Comparison of ENCODE assay signal across 8 mouse cellular contexts in genomic region chr17:13659103-13659502, GRCm38 (mm10).
DNase-seq lines count a peak whose midpoint lies in the region; ATAC-seq and TF ChIP-seq lines count a peak whose summit lies in the region.

No protein-coding gene starts in this region.

- H3K36me3 ChIP-seq in ES-Bruce4 (ENCODE audit: control insufficient read depth, insufficient read depth, low read length, poor library complexity, severe bottlenecking), result no peaks in the 10 kb centered on the region
- H3K36me3 ChIP-seq in limb, embryonic 14.5 days (ENCODE audit: control insufficient read depth, insufficient read depth, low read length), result no peaks in the 10 kb centered on the region
- no peaks in the 10 kb centered on the region for H3K36me3 ChIP-seq in neural tube, embryonic 14.5 days (ENCODE audit: control insufficient read depth, insufficient read depth, low read length)

- H3K9me3 ChIP-seq in ES-Bruce4 (replicated peaks; ENCODE audit: control insufficient read depth, insufficient read depth, low read length, poor library complexity, severe bottlenecking), result 0 out of 2 replicates have a peak, but pooled peaks cover 7% of the 10 kb centered on the region
- H3K9me3 ChIP-seq in limb, embryonic 14.5 days (ENCODE audit: control insufficient read depth, low read length), result no peaks in the 10 kb centered on the region
- no peaks in the 10 kb centered on the region for H3K9me3 ChIP-seq in neural tube, embryonic 14.5 days (ENCODE audit: control insufficient read depth, low read length)

- H3K4me2 ChIP-seq in limb, embryonic 14.5 days (replicated peaks; ENCODE audit: low read depth, low read length, severe bottlenecking), result no peak overlapping the region
- no peak overlapping the region for H3K4me2 ChIP-seq in neural tube, embryonic 14.5 days (ENCODE audit: low read depth, low read length)

- H3K4me3 ChIP-seq in ES-Bruce4 (ENCODE audit: low read depth, low read length), result peak overlapping the region; percentile 37
- no peak overlapping the region for H3K4me3 ChIP-seq in limb, embryonic 14.5 days (replicated peaks; ENCODE audit: low read length)
- no peak overlapping the region for H3K4me3 ChIP-seq in neural tube, embryonic 14.5 days (ENCODE audit: low read depth, low read length)

- ATAC-seq in limb, embryonic 14.5 days (ENCODE audit: low FRiP score, low read depth), result peak; percentile 13; the same call in 1 of the 2 replicates
- ATAC-seq in neural tube, embryonic 14.5 days (ENCODE audit: low read depth), result no peak

- no peak for TF ChIP-seq CTCF in ES-Bruce4 (IDR thresholded peaks at IDR 0.05; ENCODE audit: low read depth, low read length)

- no peaks in the 10 kb centered on the region for H3K27me3 ChIP-seq in ES-Bruce4 (ENCODE audit: control insufficient read depth, insufficient read depth, low read length, poor library complexity, severe bottlenecking)
- no peaks in the 10 kb centered on the region for H3K27me3 ChIP-seq in limb, embryonic 14.5 days (ENCODE audit: control insufficient read depth, insufficient read depth, low read length)
- H3K27me3 ChIP-seq in neural tube, embryonic 14.5 days (ENCODE audit: control insufficient read depth, insufficient read depth, low read length), result no peaks in the 10 kb centered on the region

- peak; percentile 45 for TF ChIP-seq POLR2A in ES-Bruce4 (IDR thresholded peaks at IDR 0.05; ENCODE audit: insufficient read depth, low read length)
- TF ChIP-seq POLR2A in limb, embryonic 14.5 days (IDR thresholded peaks at IDR 0.05; ENCODE audit: borderline replicate concordance, extremely low read depth, insufficient read depth, insufficient read length), result no peak

- H3K9ac ChIP-seq in ES-Bruce4 (ENCODE audit: low read depth, poor library complexity, severe bottlenecking), result peak overlapping the region; percentile 47
- H3K9ac ChIP-seq in limb, embryonic 14.5 days (ENCODE audit: low read depth, low read length, severe bottlenecking), result no peak overlapping the region
- H3K9ac ChIP-seq in neural tube, embryonic 14.5 days (replicated peaks; ENCODE audit: low read depth, low read length), result no peak overlapping the region

- intact Hi-C loops in heart, postnatal 36 days (cut with DNase I), result no loop called here

- WGBS in limb, embryonic 14.5 days, result 32% methylated on average over 8 of the region's 8 CpGs
- 16% methylated on average over 8 of the region's 8 CpGs for WGBS in neural tube, embryonic 14.5 days

- H3K27ac ChIP-seq in ES-Bruce4 (ENCODE audit: insufficient read depth, low read length), result peak overlapping the region; percentile 100
- no peak overlapping the region for H3K27ac ChIP-seq in limb, embryonic 14.5 days (replicated peaks; ENCODE audit: low read depth, low read length)
- H3K27ac ChIP-seq in neural tube, embryonic 14.5 days (ENCODE audit: low read depth, low read length), result peak overlapping the region; percentile 80; the same call in 1 of the 2 replicates

- TF ChIP-seq EP300 in ES-Bruce4 (IDR thresholded peaks at IDR 0.05; ENCODE audit: insufficient read depth, low read depth, low read length), result peak; percentile 92

- peak; percentile 71 for DNase-seq in embryo, embryonic 10 days (ENCODE audit: low spot score)
- peak; percentile 56 for DNase-seq in heart, postnatal 36 days
- no peak for DNase-seq in limb, embryonic 14.5 days (ENCODE audit: low spot score)
- no peak for DNase-seq in c-Kit-positive CD71-positive TER-119-positive erythroid progenitor cells, embryonic 14.5 days (ENCODE audit: low spot score)
- no peak for DNase-seq in adrenal gland, postnatal 4 days (ENCODE audit: low spot score in 2 of 2)
- DNase-seq in adipocyte (ENCODE audit: low spot score), result no peak

- H3K4me1 ChIP-seq in ES-Bruce4 (ENCODE audit: control insufficient read depth, insufficient read depth, low read length), result peaks cover 11% of the 10 kb centered on the region
- H3K4me1 ChIP-seq in limb, embryonic 14.5 days (ENCODE audit: control insufficient read depth, insufficient read depth, low read length), result peaks cover 2% of the 10 kb centered on the region; the same call in 1 of the 2 replicates
- H3K4me1 ChIP-seq in neural tube, embryonic 14.5 days (ENCODE audit: control insufficient read depth, insufficient read depth, low read length), result peaks cover 11% of the 10 kb centered on the region

Comparison
In these comparisons a context has a peak if more than half of its experiments do, and no peak if none do; other contexts are left out.
1. DNase-seq: peak in embryo, embryonic 10 days (single experiment) and heart, postnatal 36 days (2 of 2); none in limb, embryonic 14.5 days (single experiment), c-Kit-positive CD71-positive TER-119-positive erythroid progenitor cells, embryonic 14.5 days (single experiment), adrenal gland, postnatal 4 days (0 of 2) and adipocyte (single experiment).